Mouse (Mus musculus): ENCODE results near the gene Mrpl46.

DNA sequence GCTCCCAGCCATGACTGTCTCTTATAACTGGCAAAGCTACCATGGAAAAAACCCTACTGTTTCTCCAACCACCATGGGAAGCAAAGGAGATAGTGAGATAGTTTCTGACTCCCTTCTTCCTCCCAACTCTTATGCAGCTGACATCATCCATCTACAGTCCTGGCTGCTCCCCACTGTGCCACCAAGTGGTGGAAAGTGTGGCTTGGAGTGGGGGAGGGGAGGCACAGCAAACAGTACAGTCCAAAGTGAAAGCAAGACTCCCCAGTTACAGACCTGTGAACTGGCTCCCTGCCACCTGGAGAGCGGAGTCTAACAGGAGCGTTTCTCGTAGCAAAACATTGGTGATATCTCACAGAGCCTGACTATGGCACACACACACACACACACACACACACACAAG is 20.5 kb upstream of the Mrpl46 start:
- no peak for TF ChIP-seq CTCF (IDR thresholded peaks at IDR 0.05; ENCODE audit: low read depth, low read length)
- TF ChIP-seq POLR2A (IDR thresholded peaks at IDR 0.05; ENCODE audit: borderline replicate concordance, low read depth, low read length) = no peak

Data from bone marrow macrophage, adult 2 months (primary cell).